Mouse (Mus musculus) inflammation-experienced regulatory T-cells, adult 6 months (primary cell): ENCODE results near the gene Tgif2. TPM values are rescaled to one million over a fixed set of nuclear protein-coding genes. Genes with fewer than 3 reads are reported as not detected.

Experiments used
- polyA plus RNA-seq, 3 experiments: library from polyadenylated mRNA; unstranded; fragments of 100-300 nt; shearing (Covaris generic); gene quantifications; one replicate each; pipeline ENCODE4 v1.2.1; 2017

Tgif2 gene
- polyA plus RNA-seq, 3 experiments from 2014 or later, result 3.1 to 9.7 (median 4.6) TPM

Other genes starting within 250 kb of the Tgif2 start
- gene Dlgap4, start 226.3 kb upstream of the Tgif2 start, polyA plus RNA-seq, result 10 to 100 TPM; 58.0 to 75.9 (median 74.7) TPM
- gene Myl9, start 64.6 kb upstream of the Tgif2 start, polyA plus RNA-seq, result not detected
- 10 to 100 TPM; 13.4 to 30.1 (median 27.0) TPM for gene 4930518I15Rik, start 17.9 kb downstream of the Tgif2 start, polyA plus RNA-seq
- gene Rab5if, start 23.1 kb downstream of the Tgif2 start, polyA plus RNA-seq, result 1 to 10 TPM; 3.3 to 4.6 (median 3.3) TPM
- gene Sla2, start 47.2 kb downstream of the Tgif2 start, polyA plus RNA-seq, result 10 to 100 TPM; 55.1 to 91.5 (median 58.8) TPM
- gene Ndrg3, start 152.0 kb downstream of the Tgif2 start, polyA plus RNA-seq, result 100 to 1,000 TPM in 2 of 3 experiments, 10 to 100 TPM in 1; 72.3 to 142 (median 105) TPM
- 10 to 100 TPM; 10.3 to 34.2 (median 11.3) TPM for gene Dsn1, start 167.1 kb downstream of the Tgif2 start, polyA plus RNA-seq
- gene Soga1, start 239.2 kb downstream of the Tgif2 start, polyA plus RNA-seq, result under 1 TPM in 1 of 3 experiments, not detected in 2; 0.17 TPM
- not detected for gene Tldc2, start 247.0 kb downstream of the Tgif2 start, polyA plus RNA-seq